Comparison of ENCODE assay signal across 14 mouse cellular contexts in genomic region chr5:144321681-144322080, GRCm38 (mm10). TPM values are rescaled to one million over a fixed set of nuclear protein-coding genes. Genes with fewer than 3 reads are reported as not detected.
DNase-seq lines count a peak whose midpoint lies in the region; ATAC-seq and TF ChIP-seq lines count a peak whose summit lies in the region.
"Had no signal": no experiment of that assay in that cellular context is flagged by ENCODE, and none has a peak within 500 bp of the region (broad histone marks: within the 10 kb centered on the region; RNA-seq: fewer than 3 reads in every experiment).

No protein-coding gene starts in this region.

- WGBS in liver, postnatal 0 days (ENCODE audit: insufficient replicate concordance) = 43% methylated on average over 7 of the region's 7 CpGs
- 23% methylated on average over 7 of the region's 7 CpGs for WGBS in heart, embryonic 16.5 days
- WGBS in small intestine, adult 2 months = 23% methylated on average over 7 of the region's 7 CpGs
- 88% methylated on average over 7 of the region's 7 CpGs for WGBS in forebrain, embryonic 10.5 days

- H3K27ac ChIP-seq in liver, postnatal 0 days (ENCODE audit: low read depth) = no peak overlapping the region
- H3K27ac ChIP-seq in heart, embryonic 16.5 days (ENCODE audit: low read length) = peak overlapping the region; percentile 80
- peak overlapping the region; percentile 10 for H3K27ac ChIP-seq in small intestine, adult 2 months (ENCODE audit: insufficient read depth, low read depth, low read length)
- H3K27ac ChIP-seq in forebrain, embryonic 10.5 days = no peak overlapping the region
- H3K27ac ChIP-seq: embryonic facial prominence, embryonic 12.5 days; gastrocnemius, adult 2 months had no signal

- no peak overlapping the region for H3K4me3 ChIP-seq in liver, postnatal 0 days (ENCODE audit: low read depth, low read length)
- H3K4me3 ChIP-seq in heart, embryonic 16.5 days (ENCODE audit: low read length) = no peak overlapping the region
- H3K4me3 ChIP-seq in small intestine, adult 2 months (ENCODE audit: low read depth, low read length) = no peak overlapping the region
- H3K4me3 ChIP-seq in forebrain, embryonic 10.5 days = no peak overlapping the region
- H3K4me3 ChIP-seq: embryonic facial prominence, embryonic 12.5 days; gastrocnemius, adult 2 months had no signal

- ATAC-seq in liver, postnatal 0 days = peak; percentile 44; the same call in 1 of the 2 replicates
- peak; percentile 74 for ATAC-seq in heart, embryonic 16.5 days (replicated peaks; ENCODE audit: extremely low read depth, insufficient read depth, low FRiP score)
- ATAC-seq: inflammation-experienced regulatory T-cells, adult 6 months had no signal

- TF ChIP-seq CTCF in liver, postnatal 0 days (IDR thresholded peaks at IDR 0.05; ENCODE audit: low read depth) = no peak
- TF ChIP-seq CTCF in small intestine, adult 2 months (IDR thresholded peaks at IDR 0.05; ENCODE audit: extremely low read depth, insufficient read length, insufficient replicate concordance, low read depth, low read length) = no peak

- no peaks in the 10 kb centered on the region for H3K9me3 ChIP-seq in liver, postnatal 0 days (ENCODE audit: low read length)
- no peaks in the 10 kb centered on the region for H3K9me3 ChIP-seq in heart, embryonic 16.5 days (replicated peaks; ENCODE audit: control insufficient read depth, low read length)
- H3K9me3 ChIP-seq in forebrain, embryonic 10.5 days = no peaks in the 10 kb centered on the region
- H3K9me3 ChIP-seq: embryonic facial prominence, embryonic 12.5 days had no signal

- no peaks in the 10 kb centered on the region; the same call in 1 of the 2 replicates for H3K4me1 ChIP-seq in liver, postnatal 0 days (ENCODE audit: insufficient read depth)
- H3K4me1 ChIP-seq in heart, embryonic 16.5 days (ENCODE audit: control insufficient read depth, insufficient read depth, low read length) = peaks cover 8% of the 10 kb centered on the region
- peaks cover 26% of the 10 kb centered on the region for H3K4me1 ChIP-seq in small intestine, adult 2 months (ENCODE audit: control insufficient read depth, insufficient read depth, insufficient read length, low read length)
- H3K4me1 ChIP-seq in forebrain, embryonic 10.5 days = peaks cover 8% of the 10 kb centered on the region; the same call in 1 of the 2 replicates
- H3K4me1 ChIP-seq: embryonic facial prominence, embryonic 12.5 days had no signal

- no peak for TF ChIP-seq POLR2A in small intestine, adult 2 months (IDR thresholded peaks at IDR 0.05; ENCODE audit: low read depth, low read length)

- no peaks in the 10 kb centered on the region for H3K27me3 ChIP-seq in liver, postnatal 0 days (ENCODE audit: insufficient read depth, low read length)
- no peaks in the 10 kb centered on the region for H3K27me3 ChIP-seq in heart, embryonic 16.5 days (ENCODE audit: control insufficient read depth, insufficient read depth, low read length)
- H3K27me3 ChIP-seq in small intestine, adult 2 months (ENCODE audit: control insufficient read depth, insufficient read depth, low read length) = no peaks in the 10 kb centered on the region
- no peaks in the 10 kb centered on the region for H3K27me3 ChIP-seq in forebrain, embryonic 10.5 days (ENCODE audit: poor library complexity, severe bottlenecking)
- H3K27me3 ChIP-seq: embryonic facial prominence, embryonic 12.5 days had no signal

- H3K4me2 ChIP-seq in liver, postnatal 0 days (ENCODE audit: low read depth, low read length) = no peak overlapping the region
- H3K4me2 ChIP-seq in heart, embryonic 16.5 days (ENCODE audit: low read depth, low read length) = no peak overlapping the region
- H3K4me2 ChIP-seq: embryonic facial prominence, embryonic 12.5 days had no signal

- no peak overlapping the region for H3K9ac ChIP-seq in liver, postnatal 0 days (replicated peaks)
- no peak overlapping the region; the same call in 1 of the 2 replicates for H3K9ac ChIP-seq in heart, embryonic 16.5 days (ENCODE audit: low read length)
- H3K9ac ChIP-seq: embryonic facial prominence, embryonic 12.5 days had no signal

- TF ChIP-seq EP300 in liver, postnatal 0 days (IDR thresholded peaks at IDR 0.05; ENCODE audit: low read depth) = peak; percentile 14; the same call in 1 of the 2 replicates

- no peaks in the 10 kb centered on the region for H3K36me3 ChIP-seq in liver, postnatal 0 days (replicated peaks; ENCODE audit: insufficient read depth, low read length)
- H3K36me3 ChIP-seq in heart, embryonic 16.5 days (ENCODE audit: control insufficient read depth, insufficient read depth) = no peaks in the 10 kb centered on the region
- peaks cover 16% of the 10 kb centered on the region for H3K36me3 ChIP-seq in small intestine, adult 2 months (ENCODE audit: control insufficient read depth, insufficient read depth, low read length)
- no peaks in the 10 kb centered on the region for H3K36me3 ChIP-seq in forebrain, embryonic 10.5 days (replicated peaks)
- H3K36me3 ChIP-seq: embryonic facial prominence, embryonic 12.5 days had no signal

- no peak for DNase-seq in liver, postnatal 0 days
- no peak for DNase-seq in liver
- DNase-seq in adrenal gland, adult 2 months = peak; percentile 86
- no peak for DNase-seq in forebrain, embryonic 10.5 days (ENCODE audit: extremely low spot score, low spot score)
- DNase-seq in left cerebral cortex, adult 9 months (ENCODE audit: low spot score in 2 of 2) = no peak
- no peak for DNase-seq in frontal cortex, adult 2 months (ENCODE audit: extremely low spot score in 1 of 2, low spot score in 1 of 2)
- DNase-seq: gastrocnemius, adult 2 months; thymus, postnatal 4 days had no signal

RNA-seq across cellular contexts. Expression of gene Baiap2l1, which starts 36.2 kb away (rescaled TPM):
- polyA plus RNA-seq in liver, postnatal 0 days (2015; fragmentation: Nextera tagmentation; extraction: Ambion mirVana) = 12.3 and 13.3 TPM in 2 replicates
- total RNA-seq in adrenal gland, adult 2 months (2021) = 1 to 10 TPM; 8.5 to 8.6 TPM
- 5.6 and 6.9 TPM in 2 replicates for polyA plus RNA-seq in adrenal gland, adult 2 months (2012; rRNA removed)
- polyA plus RNA-seq in heart, embryonic 16.5 days (2015; fragmentation: Nextera tagmentation; extraction: Ambion mirVana) = 12.0 and 12.5 TPM in 2 replicates
- polyA plus RNA-seq in small intestine, adult 2 months (2012; rRNA removed) = 31.3 and 49.1 TPM in 2 replicates
- 5.3 and 5.7 TPM in 2 replicates for polyA plus RNA-seq in forebrain, embryonic 10.5 days (2016; fragmentation: Nextera tagmentation; extraction: Ambion mirVana)
- polyA plus RNA-seq in frontal cortex, adult 2 months (2012; rRNA removed) = 0.42 and 0.55 TPM in 2 replicates
- total RNA-seq: megakaryocyte progenitor cell, adult 5-6 weeks; MEL had no signal

Comparison
In these comparisons a context has a peak if more than half of its experiments do, and no peak if none do; other contexts are left out.
1. H3K27ac ChIP-seq: peak in heart, embryonic 16.5 days (single experiment) and small intestine, adult 2 months (single experiment); none in liver, postnatal 0 days (single experiment) and forebrain, embryonic 10.5 days (single experiment).